Mouse (Mus musculus) NIH3T3 (cell line): ENCODE measurements at regions not wholly inside any gene's neighbourhood (a gene's known extent, or its start where the extent isn't known, plus 50 kb on each side); places are given as distances from the start of the nearest gene placed in this dataset.

Source experiments
- DNase-seq: peaks from one replicate; pipeline ENCODE4 v3.0.0-alpha.2; 2012; ENCODE audit warnings: low read depth

GRCm38 (mm10) chr3:149170191-149170590, 179.8 kb upstream of the Adgrl2 start:
- DNase-seq: peak; percentile 71

GRCm38 (mm10) chr3:149169442-149169841, 179.1 kb upstream of the Adgrl2 start:
- no peak for DNase-seq

- no peak for DNase-seq
These were observed 177.6 kb upstream of the Adgrl2 start for GRCm38 (mm10) chr3:149167997-149168396.

- DNase-seq: no peak
These were observed 174.4 kb upstream of the Adgrl2 start for GRCm38 (mm10) chr3:149164804-149165203.

- DNase-seq: no peak
These were observed 173.2 kb upstream of the Adgrl2 start for GRCm38 (mm10) chr3:149163591-149163990.

- DNase-seq: no peak
These were observed 170.5 kb upstream of the Adgrl2 start for GRCm38 (mm10) chr3:149160833-149161232.

- DNase-seq: no peak
These were observed 167.0 kb upstream of the Adgrl2 start for GRCm38 (mm10) chr3:149157381-149157780.

GRCm38 (mm10) chr3:149152312-149152711, 162.0 kb upstream of the Adgrl2 start:
- no peak for DNase-seq

- no peak for DNase-seq
These were observed 160.4 kb upstream of the Adgrl2 start for GRCm38 (mm10) chr3:149150796-149151195.

- DNase-seq: no peak
These were observed 158.3 kb upstream of the Adgrl2 start for GRCm38 (mm10) chr3:149148608-149149007.

GRCm38 (mm10) chr3:149147916-149148315, 157.6 kb upstream of the Adgrl2 start:
- DNase-seq: no peak

GRCm38 (mm10) chr3:149146673-149147072, 156.3 kb upstream of the Adgrl2 start:
- no peak for DNase-seq

- DNase-seq: no peak
These were observed 150.1 kb upstream of the Adgrl2 start for GRCm38 (mm10) chr3:149140461-149140860.

- DNase-seq: no peak
These were observed 143.9 kb upstream of the Adgrl2 start for GRCm38 (mm10) chr3:149134028-149134938.

GRCm38 (mm10) chr3:149118806-149119205, 128.5 kb upstream of the Adgrl2 start:
- no peak for DNase-seq

- no peak for DNase-seq
These were observed 127.3 kb upstream of the Adgrl2 start for GRCm38 (mm10) chr3:149117684-149118056.

- peak; percentile 69 for DNase-seq
These were observed 126.8 kb upstream of the Adgrl2 start for GRCm38 (mm10) chr3:149117018-149117683.

- DNase-seq: no peak
These were observed 126.2 kb upstream of the Adgrl2 start for GRCm38 (mm10) chr3:149116604-149117003.

- no peak for DNase-seq
These were observed 125.5 kb upstream of the Adgrl2 start for GRCm38 (mm10) chr3:149115901-149116300.

- no peak for DNase-seq
These were observed 122.5 kb upstream of the Adgrl2 start for GRCm38 (mm10) chr3:149112878-149113277.

GRCm38 (mm10) chr3:149111529-149112439, 121.4 kb upstream of the Adgrl2 start:
- no peak for DNase-seq

GRCm38 (mm10) chr3:149110831-149111230, 120.5 kb upstream of the Adgrl2 start:
- DNase-seq: no peak
